Mouse (Mus musculus): Measurements from ENCODE around the gene Tekt1. TPM values are rescaled to one million over a fixed set of nuclear protein-coding genes. Genes with fewer than 3 reads are reported as not detected.

Tekt1 gene
- polyA plus RNA-seq, 1 experiment from 2014 or later, result 5.8 TPM

GRCm38 (mm10) chr11:72369904-72370672 lies 7.8 kb upstream of the Tekt1 start:
- no peak overlapping the region for H3K4me3 ChIP-seq (ENCODE audit: low read length)
- 24% methylated on average over 12 of the region's 12 CpGs for WGBS
- 0 out of 2 replicates have a peak, but pooled peaks have one; percentile 46 for ATAC-seq (ENCODE audit: low FRiP score, low TSS enrichment)
- H3K27ac ChIP-seq (ENCODE audit: low read depth, low read length), result no peak overlapping the region
- no peaks in the 10 kb centered on the region for H3K27me3 ChIP-seq (ENCODE audit: control insufficient read depth, insufficient read depth, low read length)
- no peaks in the 10 kb centered on the region for H3K36me3 ChIP-seq (ENCODE audit: control insufficient read depth, insufficient read depth, low read length)
- no peaks in the 10 kb centered on the region for H3K4me1 ChIP-seq (ENCODE audit: control insufficient read depth, insufficient read depth, low read length)
- H3K9me3 ChIP-seq (ENCODE audit: control insufficient read depth, low read length), result no peaks in the 10 kb centered on the region
- no peak overlapping the region for H3K4me2 ChIP-seq (replicated peaks; ENCODE audit: low read depth, low read length)
- no peak overlapping the region for H3K9ac ChIP-seq (ENCODE audit: low read depth, low read length)

DNA sequence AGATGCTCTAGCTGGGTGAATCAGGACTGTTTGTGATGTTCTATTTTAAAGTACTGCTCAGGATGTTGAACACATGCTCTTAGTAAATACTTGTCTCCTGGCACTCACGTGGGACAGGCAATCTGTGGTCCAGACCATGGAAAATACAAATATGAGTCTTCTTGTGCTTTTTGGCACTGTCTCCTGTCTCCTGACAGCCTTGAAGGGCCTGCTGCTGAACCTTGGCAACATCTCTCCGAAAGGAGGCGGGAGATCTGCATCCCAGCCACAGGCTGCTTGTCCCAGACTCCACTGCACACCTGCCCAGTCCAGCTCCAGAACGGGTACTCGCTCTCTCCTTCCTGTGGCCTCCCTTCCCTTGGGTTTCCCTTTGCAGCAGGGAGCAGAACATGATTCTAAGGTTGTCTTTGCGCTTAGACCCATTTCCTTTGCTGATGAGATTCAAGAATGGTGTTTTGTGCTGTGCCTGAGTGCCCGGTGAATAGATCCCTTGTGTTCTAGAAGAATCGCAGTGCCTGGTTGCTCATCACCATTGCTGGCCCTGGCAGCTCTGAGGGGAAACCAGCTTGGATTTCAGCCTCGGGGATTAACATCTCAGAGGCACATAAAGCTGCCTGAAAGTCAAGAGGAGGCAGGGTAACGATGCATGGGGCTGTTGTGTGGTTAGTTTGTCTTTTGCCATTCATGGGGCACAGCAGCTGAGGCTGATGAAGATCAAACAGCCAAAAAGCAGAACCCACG lies 5.9 kb upstream of the Tekt1 start:
- H3K4me1 ChIP-seq (ENCODE audit: control insufficient read depth, insufficient read depth, low read length), result no peaks in the 10 kb centered on the region
- no peaks in the 10 kb centered on the region for H3K9me3 ChIP-seq (ENCODE audit: control insufficient read depth, low read length)
- no peak overlapping the region for H3K9ac ChIP-seq (ENCODE audit: low read depth, low read length)
- H3K27ac ChIP-seq (ENCODE audit: low read depth, low read length), result no peak overlapping the region
- WGBS, result 60% methylated on average over 11 of the region's 11 CpGs
- no peak for ATAC-seq (ENCODE audit: low FRiP score, low TSS enrichment)
- no peaks in the 10 kb centered on the region for H3K36me3 ChIP-seq (ENCODE audit: control insufficient read depth, insufficient read depth, low read length)
- no peak overlapping the region for H3K4me3 ChIP-seq (ENCODE audit: low read length)
- no peaks in the 10 kb centered on the region for H3K27me3 ChIP-seq (ENCODE audit: control insufficient read depth, insufficient read depth, low read length)
- no peak overlapping the region for H3K4me2 ChIP-seq (replicated peaks; ENCODE audit: low read depth, low read length)

- H3K27ac ChIP-seq (ENCODE audit: low read depth, low read length), result no peak overlapping the region
- WGBS, result 81% methylated on average over 9 of the region's 9 CpGs
- ATAC-seq (ENCODE audit: low FRiP score, low TSS enrichment), result no peak
- H3K27me3 ChIP-seq (ENCODE audit: control insufficient read depth, insufficient read depth, low read length), result no peaks in the 10 kb centered on the region
- H3K9ac ChIP-seq (ENCODE audit: low read depth, low read length), result no peak overlapping the region
- no peaks in the 10 kb centered on the region for H3K4me1 ChIP-seq (ENCODE audit: control insufficient read depth, insufficient read depth, low read length)
- no peaks in the 10 kb centered on the region for H3K9me3 ChIP-seq (ENCODE audit: control insufficient read depth, low read length)
- no peaks in the 10 kb centered on the region for H3K36me3 ChIP-seq (ENCODE audit: control insufficient read depth, insufficient read depth, low read length)
- no peak overlapping the region for H3K4me3 ChIP-seq (ENCODE audit: low read length)
- no peak overlapping the region for H3K4me2 ChIP-seq (replicated peaks; ENCODE audit: low read depth, low read length)
Observed at GRCm38 (mm10) chr11:72366126-72366525, 3.9 kb upstream of the Tekt1 start.

GRCm38 (mm10) chr11:72364526-72364925 lies 2.3 kb upstream of the Tekt1 start:
- H3K9me3 ChIP-seq (ENCODE audit: control insufficient read depth, low read length), result no peaks in the 10 kb centered on the region
- WGBS, result 94% methylated on average over 5 of the region's 5 CpGs
- ATAC-seq (ENCODE audit: low FRiP score, low TSS enrichment), result no peak
- no peak overlapping the region for H3K9ac ChIP-seq (ENCODE audit: low read depth, low read length)
- no peaks in the 10 kb centered on the region for H3K4me1 ChIP-seq (ENCODE audit: control insufficient read depth, insufficient read depth, low read length)
- no peaks in the 10 kb centered on the region for H3K27me3 ChIP-seq (ENCODE audit: control insufficient read depth, insufficient read depth, low read length)
- H3K4me3 ChIP-seq (ENCODE audit: low read length), result no peak overlapping the region
- H3K36me3 ChIP-seq (ENCODE audit: control insufficient read depth, insufficient read depth, low read length), result no peaks in the 10 kb centered on the region
- no peak overlapping the region for H3K4me2 ChIP-seq (replicated peaks; ENCODE audit: low read depth, low read length)
- no peak overlapping the region for H3K27ac ChIP-seq (ENCODE audit: low read depth, low read length)

DNA sequence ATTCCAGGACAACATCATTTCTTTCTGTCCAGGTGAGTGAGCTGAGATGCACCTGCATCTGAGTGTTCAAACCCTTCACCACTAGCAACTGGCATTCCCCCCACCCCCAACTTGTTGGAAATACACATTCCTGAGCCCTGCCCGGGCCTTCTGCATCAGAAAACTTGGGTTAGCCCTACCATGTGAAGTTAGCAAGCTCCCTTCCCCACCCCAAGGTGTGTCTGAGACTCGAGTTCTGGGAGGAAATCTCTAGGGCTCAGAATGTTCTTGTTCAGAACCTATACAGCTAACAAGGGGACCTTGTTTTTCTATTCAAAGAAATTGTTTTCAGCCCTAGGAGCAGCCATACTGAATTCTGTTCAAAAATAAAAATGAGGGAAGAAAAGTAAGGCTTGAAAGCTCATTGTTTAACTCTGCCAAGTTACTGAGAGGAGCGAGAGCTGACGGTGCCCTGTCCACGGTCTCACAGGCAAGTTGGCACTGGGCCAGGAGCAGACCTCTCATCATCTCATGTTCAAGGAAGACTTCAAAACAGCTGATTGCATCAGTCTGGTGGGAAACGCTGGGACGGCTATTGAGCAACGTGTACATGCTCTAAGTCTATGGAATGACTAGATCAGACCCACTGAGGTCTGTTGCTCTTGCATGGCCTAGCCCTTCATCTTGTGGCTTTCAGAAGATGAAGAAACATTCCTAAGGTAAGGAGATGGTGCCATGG lies 1.4 kb upstream of the Tekt1 start:
- ATAC-seq (ENCODE audit: low FRiP score, low TSS enrichment), result no peak
- 71% methylated on average over 8 of the region's 8 CpGs for WGBS

DNA sequence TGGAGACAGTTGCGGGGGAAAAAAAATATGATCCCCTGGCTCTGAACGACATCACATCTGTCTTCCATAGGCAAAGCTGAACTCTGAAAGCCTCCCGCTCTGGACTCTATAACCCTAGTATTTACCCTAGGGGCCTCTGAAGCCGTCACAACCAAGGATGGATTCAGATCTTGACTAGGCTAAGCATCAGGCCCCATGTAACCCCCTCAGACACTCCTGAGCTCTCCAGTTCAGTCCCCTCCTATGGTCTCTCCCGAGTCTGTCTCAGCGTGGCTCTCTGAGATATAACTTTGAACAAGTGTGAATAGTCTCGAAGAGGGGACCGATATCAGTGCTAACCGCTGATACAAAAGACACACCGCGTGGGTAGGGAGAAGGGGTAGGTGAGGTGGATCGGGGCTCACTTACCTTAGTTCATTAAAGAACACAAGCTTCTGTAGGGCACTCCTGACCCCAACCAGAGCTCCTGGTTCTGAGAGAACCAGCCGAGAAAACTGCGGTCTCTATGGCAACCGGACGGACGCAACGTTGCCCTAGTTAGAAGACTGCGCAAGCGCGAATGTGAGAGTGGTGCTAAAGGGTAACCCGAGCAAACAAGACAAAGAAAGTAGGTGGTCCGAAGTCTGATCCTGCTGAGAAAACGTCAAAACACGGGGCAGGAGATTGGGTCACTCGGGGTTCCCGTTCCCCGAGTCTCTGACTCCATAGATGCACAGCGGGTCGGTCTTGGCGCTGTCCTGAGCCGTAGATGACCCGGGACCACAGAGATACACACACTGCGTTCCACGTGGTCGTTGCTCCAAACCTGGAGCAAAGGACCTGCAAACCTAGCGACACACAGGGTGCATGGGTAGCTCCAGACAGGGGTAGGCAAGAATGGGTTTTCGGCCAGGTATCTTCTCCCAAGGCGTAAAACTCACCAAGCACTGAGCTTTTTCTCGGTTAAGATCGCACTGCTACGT lies 576 bp downstream of the Tekt1 start:
- Histone ChIP-seq H3K4me3 (ENCODE audit: low read length) (peak overlapping the region; percentile 48), H3K36me3 (ENCODE audit: control insufficient read depth, insufficient read depth, low read length) (no peaks in the 10 kb centered on the region), H3K4me2 (replicated peaks; ENCODE audit: low read depth, low read length) (peak overlapping the region; percentile 73), H3K9me3 (ENCODE audit: control insufficient read depth, low read length) (no peaks in the 10 kb centered on the region), H3K4me1 (ENCODE audit: control insufficient read depth, insufficient read depth, low read length) (no peaks in the 10 kb centered on the region), H3K9ac (ENCODE audit: low read depth, low read length) (peak overlapping the region; percentile 60), H3K27ac (ENCODE audit: low read depth, low read length) (no peak overlapping the region), H3K27me3 (ENCODE audit: control insufficient read depth, insufficient read depth, low read length) (no peaks in the 10 kb centered on the region)
- ATAC-seq (ENCODE audit: low FRiP score, low TSS enrichment), result peak; percentile 91
- 8% methylated on average over 42 of the region's 42 CpGs for WGBS

More for the DNA sequence above, 1.4 kb upstream of the Tekt1 start:
- no peak overlapping the region for H3K27ac ChIP-seq (ENCODE audit: low read depth, low read length)
- H3K36me3 ChIP-seq (ENCODE audit: control insufficient read depth, insufficient read depth, low read length), result no peaks in the 10 kb centered on the region
- H3K4me1 ChIP-seq (ENCODE audit: control insufficient read depth, insufficient read depth, low read length), result no peaks in the 10 kb centered on the region
- H3K4me3 ChIP-seq (ENCODE audit: low read length), result no peak overlapping the region
- no peaks in the 10 kb centered on the region for H3K9me3 ChIP-seq (ENCODE audit: control insufficient read depth, low read length)
- no peaks in the 10 kb centered on the region for H3K27me3 ChIP-seq (ENCODE audit: control insufficient read depth, insufficient read depth, low read length)
- H3K4me2 ChIP-seq (replicated peaks; ENCODE audit: low read depth, low read length), result no peak overlapping the region
- H3K9ac ChIP-seq (ENCODE audit: low read depth, low read length), result no peak overlapping the region

DNA sequence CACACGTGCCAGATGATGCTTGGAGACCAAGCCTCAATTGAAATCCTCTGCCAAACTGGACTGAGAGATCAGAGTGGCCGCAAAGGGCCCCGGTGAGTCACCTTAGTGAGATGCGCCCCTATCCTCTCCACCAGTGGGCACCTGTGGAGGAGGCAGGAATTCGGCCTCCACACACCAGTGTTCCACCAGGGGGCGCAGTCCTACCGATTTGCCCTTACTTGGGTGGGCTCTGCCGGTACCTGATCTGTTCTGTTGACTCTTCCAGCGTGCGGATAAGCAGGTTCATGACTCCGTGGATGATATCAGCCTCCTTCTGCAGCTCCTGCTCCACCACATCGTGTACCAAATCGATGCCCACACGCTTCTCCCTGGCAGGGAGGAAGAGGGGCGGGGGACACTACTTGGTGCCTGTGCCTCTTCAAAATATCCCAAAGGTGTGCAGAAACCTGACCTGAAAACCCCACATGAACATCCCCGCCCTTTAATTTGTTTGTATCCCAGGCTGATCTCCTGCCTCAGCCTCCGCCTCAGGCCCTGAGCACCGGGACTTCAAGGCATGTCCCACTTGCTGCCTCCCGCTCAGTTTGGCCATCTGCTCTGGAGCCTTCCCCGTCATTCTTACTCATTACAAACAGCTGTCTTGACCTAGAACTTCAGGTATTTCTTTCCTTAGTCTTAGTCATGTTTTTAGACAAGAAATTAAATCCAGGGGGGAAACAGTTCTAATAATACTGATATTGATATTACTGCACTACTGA lies 7.1 kb downstream of the Tekt1 start:
- H3K4me3 ChIP-seq (ENCODE audit: low read length), result no peak overlapping the region
- H3K27ac ChIP-seq (ENCODE audit: low read depth, low read length), result no peak overlapping the region
- WGBS, result 25% methylated on average over 20 of the region's 20 CpGs
- H3K27me3 ChIP-seq (ENCODE audit: control insufficient read depth, insufficient read depth, low read length), result no peaks in the 10 kb centered on the region
- no peaks in the 10 kb centered on the region for H3K9me3 ChIP-seq (ENCODE audit: control insufficient read depth, low read length)
- no peak overlapping the region for H3K9ac ChIP-seq (ENCODE audit: low read depth, low read length)
- no peaks in the 10 kb centered on the region for H3K36me3 ChIP-seq (ENCODE audit: control insufficient read depth, insufficient read depth, low read length)
- peak; percentile 69; the same call in 1 of the 2 replicates for ATAC-seq (ENCODE audit: low FRiP score, low TSS enrichment)
- H3K4me2 ChIP-seq (replicated peaks; ENCODE audit: low read depth, low read length), result peak overlapping the region; percentile 27
- 0 out of 2 replicates have a peak, but pooled peaks cover 3% of the 10 kb centered on the region for H3K4me1 ChIP-seq (ENCODE audit: control insufficient read depth, insufficient read depth, low read length)

- ATAC-seq (ENCODE audit: low FRiP score, low TSS enrichment), result no peak
- Histone ChIP-seq H3K4me2 (replicated peaks; ENCODE audit: low read depth, low read length) (no peak overlapping the region), H3K27ac (ENCODE audit: low read depth, low read length) (no peak overlapping the region), H3K36me3 (ENCODE audit: control insufficient read depth, insufficient read depth, low read length) (no peaks in the 10 kb centered on the region), H3K4me3 (ENCODE audit: low read length) (no peak overlapping the region), H3K9ac (ENCODE audit: low read depth, low read length) (no peak overlapping the region), H3K27me3 (ENCODE audit: control insufficient read depth, insufficient read depth, low read length) (no peaks in the 10 kb centered on the region), H3K9me3 (ENCODE audit: control insufficient read depth, low read length) (no peaks in the 10 kb centered on the region), H3K4me1 (ENCODE audit: control insufficient read depth, insufficient read depth, low read length) (0 out of 2 replicates have a peak, but pooled peaks cover 3% of the 10 kb centered on the region)
- 76% methylated on average over 3 of the region's 3 CpGs for WGBS
Observed at GRCm38 (mm10) chr11:72353186-72353585, 9.1 kb downstream of the Tekt1 start.
